Mouse (Mus musculus) frontal cortex, adult (tissue): ENCODE data around the gene Sptlc2.
"Not testable (repeated sequence)": the region's sequence is repeated elsewhere in the genome, so short reads cannot be mapped to it uniquely, and the experiment has no call there.

Source experiments
- ATAC-seq: cut with Nextera tagmentation; 2 replicates; pipeline ENCODE4 v1.9.2; 2017; ENCODE audit warnings: mild to moderate bottlenecking, moderate library complexity, mixed read lengths; ENCODE audit not compliant: low TSS enrichment

Gene Sptlc2

DNA sequence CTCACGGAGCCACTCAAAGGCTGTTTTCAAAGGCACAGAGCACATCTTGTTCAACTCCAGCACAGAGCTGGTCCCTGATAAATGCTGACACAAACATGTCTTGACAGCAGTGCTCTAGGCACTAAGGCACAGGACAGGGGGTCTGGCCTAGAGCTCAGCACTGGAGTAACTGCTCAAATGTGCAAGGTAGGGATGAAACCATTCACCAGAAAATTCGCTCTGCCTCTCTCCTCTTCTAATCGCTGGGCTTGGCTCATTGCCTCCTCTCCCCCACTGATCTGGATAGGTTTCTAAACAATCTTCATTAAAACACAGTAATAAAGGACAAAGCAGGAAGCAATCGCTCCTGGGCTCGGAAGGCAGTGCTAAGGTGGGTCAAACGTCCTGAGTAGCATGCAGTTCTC is 57.1 kb downstream of the Sptlc2 start:
- ATAC-seq = no peak

DNA sequence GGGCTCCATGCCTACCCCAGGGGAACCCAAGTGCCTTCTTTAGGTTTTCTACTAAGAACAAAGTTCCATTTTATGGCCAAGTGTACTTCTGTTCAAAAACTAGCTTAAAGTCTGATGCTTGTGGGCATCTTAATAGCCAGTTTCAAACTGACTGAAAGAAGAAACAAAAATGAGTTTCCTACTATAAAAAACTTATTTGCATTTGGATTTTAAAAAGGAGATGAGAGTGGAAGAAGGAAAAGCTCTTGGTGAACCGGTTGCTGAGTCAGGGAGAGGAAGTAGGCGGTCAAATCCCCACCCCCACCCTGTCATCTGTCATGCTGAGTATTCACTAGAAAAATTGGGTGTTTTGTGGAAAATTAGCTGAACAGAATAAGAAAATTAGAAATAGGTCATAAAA is 57.9 kb downstream of the Sptlc2 start:
- ATAC-seq = peak; percentile 5; the same call in 1 of the 2 replicates

DNA sequence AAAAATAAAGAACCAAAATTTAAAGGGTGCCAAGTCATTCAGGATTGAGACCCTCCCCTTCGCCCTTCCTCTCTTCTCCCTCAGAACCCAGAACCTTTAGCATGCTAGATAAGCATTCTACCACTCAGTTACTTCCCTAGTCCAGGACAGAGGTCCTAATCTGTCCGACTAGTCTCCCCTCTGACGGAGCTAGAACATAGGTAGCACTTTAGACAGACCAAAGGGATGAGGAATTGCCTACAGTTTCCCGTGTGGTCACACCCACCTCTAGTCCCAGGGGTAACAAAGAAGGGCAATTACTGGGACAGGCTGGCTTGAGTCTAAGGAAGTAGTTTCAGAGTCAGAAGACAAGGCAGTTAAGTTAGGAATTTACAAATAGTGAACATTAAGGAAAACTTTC is 60.1 kb downstream of the Sptlc2 start:
- ATAC-seq = no peak

DNA sequence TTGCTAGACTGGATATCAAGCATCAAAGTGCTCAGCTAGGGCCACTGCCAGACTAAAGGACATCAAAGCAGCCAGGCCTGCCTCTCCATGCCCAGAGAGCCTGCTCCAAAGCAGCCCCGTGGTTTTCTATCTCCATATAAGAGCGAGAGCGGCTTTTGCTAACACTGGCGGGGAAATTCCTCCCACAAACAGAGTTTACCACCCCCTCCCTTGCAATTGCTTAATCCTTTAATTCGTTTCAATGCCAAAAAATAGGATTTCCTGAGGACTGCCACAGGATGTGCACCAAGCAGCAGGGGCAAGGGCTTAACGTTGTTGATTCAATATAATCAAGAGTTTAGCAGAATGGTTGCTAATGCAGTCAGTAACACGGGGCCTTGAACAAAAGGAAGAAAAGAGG is 60.5 kb downstream of the Sptlc2 start:
- no peak for ATAC-seq

DNA sequence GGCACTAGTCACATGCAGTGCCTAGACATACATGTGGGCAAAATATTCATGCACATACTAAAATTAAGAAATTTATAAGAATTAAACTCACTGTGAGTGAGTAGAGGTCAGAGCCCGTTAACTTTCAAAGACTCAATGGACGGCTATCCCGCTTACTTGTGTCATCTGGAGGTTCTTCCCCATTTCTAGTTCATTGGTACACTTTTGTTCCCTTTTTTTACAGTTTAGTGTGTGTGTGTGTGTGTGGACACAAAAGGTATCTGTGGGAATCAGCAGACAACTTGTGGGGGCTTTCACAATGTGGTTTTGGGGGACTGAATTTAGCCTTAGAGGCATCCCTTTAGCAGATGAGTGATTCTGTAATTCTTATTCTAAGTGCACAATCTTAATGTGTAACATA is 62.7 kb downstream of the Sptlc2 start:
- ATAC-seq = no peak

DNA sequence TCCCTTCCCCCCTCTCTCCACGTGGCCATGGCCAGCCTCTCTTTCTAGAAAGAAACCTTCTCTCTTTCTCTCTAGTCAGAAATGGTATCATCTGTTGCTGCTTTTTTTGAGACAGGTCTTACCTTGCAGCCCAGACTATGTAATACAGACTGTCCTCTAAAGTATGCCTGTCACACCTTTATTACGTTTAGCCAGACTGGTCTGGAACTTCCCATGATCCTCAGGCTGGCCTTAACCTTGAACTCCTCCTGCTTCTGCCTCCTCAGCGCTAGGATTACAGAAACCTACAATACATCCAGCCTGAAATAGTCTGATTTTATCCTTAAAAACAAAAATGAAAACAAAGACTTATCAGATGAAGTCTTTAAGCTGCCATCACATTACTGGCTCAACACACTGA is 68.9 kb downstream of the Sptlc2 start:
- no peak for ATAC-seq

DNA sequence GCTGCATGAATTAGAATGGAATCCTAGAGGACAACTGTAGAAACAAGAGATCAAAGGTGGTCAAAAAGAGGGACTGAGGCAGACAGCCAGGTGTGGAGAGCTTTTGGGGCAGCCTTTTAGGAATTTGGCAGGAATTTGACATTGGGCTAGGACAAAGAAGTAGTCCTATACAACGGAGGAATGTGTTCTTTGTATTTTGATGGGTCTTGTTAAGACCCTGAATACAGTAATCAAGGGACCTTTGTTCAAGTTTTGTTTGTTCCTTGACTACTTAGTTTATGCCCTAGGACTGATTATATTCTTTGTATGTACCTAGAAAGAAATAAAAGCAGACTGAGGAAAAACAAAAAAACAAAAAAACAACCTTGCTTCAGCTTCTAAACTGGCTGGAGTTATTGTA is 70.2 kb downstream of the Sptlc2 start:
- no peak for ATAC-seq

DNA sequence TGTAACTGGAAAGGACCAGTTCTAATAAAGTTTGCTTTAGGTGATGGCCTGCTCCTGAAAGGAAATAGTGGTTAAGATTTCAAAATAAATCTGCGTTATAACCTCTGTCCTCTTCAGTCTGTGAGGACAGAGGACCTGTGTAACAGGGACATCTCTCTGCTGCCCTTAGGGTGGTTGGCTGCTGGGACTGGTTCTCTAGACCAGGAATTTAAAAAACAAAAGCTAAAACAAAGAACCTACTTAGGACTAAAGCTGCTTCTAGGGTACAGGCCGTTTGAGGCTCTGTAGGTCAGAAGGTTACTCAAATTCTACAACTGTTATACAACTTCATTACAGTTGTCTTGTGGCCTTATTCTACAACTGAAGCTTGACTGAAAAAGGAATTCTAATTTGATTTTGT is 75.1 kb downstream of the Sptlc2 start:
- ATAC-seq = no peak

DNA sequence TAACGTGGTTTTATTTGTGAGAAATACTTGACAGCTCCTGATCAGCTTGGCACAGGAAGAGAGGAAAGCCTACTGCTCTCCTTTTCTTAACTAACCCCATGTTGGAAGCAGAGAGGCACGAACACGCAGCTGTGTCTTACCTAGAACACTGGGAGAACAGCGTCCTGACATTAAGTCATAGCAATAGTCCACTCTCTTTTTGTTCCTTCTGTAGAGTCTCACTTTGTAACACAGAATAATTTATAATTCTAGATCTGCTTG is 81.6 kb downstream of the Sptlc2 start:
- ATAC-seq = not testable (repeated sequence)

DNA sequence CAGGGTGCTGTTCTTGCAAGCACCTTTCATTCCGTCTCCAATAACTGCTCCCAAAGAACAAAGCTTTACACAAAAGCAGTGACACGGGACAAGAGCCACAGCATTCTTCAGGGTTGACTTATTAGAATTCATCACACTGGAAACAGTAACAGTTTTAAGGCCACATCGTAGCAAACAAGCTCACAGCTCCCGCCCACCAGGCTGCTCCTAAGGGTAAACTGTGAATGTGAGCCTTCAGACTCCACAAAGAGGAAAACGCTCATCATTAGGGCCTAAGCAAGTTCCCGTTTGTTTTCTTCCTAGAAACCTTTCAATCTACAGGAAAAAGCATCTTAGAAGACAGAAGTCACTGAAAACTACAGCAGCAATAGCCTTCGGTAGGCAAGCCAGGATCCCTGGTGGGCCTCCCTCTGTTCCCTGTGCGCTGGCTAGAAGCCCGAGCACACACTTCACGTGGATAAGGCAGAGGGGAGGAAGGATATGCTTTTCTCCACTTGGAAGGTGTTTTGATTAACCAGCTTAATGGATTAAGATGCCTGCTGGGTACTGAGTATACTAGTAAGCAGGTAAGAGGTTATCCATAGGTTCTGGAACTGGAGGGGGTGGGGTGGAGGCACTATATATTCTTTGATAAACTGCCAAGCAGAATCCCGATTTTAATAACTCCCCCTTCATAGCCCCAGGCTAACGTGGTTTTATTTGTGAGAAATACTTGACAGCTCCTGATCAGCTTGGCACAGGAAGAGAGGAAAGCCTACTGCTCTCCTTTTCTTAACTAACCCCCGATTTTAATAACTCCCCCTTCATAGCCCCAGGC is 82.2 kb downstream of the Sptlc2 start:
- ATAC-seq = no peak

DNA sequence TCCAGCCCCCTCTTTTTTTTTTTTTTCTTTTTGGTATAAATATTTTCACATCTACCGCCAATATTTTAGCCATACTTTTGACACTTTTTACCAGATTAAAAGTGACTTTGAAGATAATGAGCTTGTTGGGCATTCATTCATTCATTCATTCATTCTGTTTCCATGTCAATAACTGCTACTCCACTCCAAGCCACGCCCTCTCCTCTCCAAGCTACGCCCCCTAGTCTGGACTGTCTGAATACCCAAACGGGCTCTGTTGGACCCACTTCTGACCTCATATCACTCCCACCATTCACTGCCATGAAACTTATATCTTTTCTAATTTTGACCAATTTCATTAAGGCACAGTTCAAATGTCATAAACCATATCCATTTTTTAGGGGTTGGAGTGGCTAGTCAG is 87.0 kb downstream of the Sptlc2 start:
- ATAC-seq = no peak

DNA sequence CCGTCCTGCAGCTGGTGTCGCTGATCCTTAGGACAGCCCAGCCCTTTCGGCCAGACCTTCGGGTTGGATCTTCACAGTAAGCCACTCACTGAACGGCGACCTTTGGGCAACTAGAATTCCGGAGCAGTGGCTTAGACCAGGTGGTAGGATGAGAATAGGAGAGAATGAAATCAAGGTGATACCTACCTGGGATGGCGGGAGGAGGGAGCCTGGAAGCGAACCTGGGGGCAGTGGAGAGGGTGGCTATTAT is 87.8 kb downstream of the Sptlc2 start:
- no peak for ATAC-seq

DNA sequence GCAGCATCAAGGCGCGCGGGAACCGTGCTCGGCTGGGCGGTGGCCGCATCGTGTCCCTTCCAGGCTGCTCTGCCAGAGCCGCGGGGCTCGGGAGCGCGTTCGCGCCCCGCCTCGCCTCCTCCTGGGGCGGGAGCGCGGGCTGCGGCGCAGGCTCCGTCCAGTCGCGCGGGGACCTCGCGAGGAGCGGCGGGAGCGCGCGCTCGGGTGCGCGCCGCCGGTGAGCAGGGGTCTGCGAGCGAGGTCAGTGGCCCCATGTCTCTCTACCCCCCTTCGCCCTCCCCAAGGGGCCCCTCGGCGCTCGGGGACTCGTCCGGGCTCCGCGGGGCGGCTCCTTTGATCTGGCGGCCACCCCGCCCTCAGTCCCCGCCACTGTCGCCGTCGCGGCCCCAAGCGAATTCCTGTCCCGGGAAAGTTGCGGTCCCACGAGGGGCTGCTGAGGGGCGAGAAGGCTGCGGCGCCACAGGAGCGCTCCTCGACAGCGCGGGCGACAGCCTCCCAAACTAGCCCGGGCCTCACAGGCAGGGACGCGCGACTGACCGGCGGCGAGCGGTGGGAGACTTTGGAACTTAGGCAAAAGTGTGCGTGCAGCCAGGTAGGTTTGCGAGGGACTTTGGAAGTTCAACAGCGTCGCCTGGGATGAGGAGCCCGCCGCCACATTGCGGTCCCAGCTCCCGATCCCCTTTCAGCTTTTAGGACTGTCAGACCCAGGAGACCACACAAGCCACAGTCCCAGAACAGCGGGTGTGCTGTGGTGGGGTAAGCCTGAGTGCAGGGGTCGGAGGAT is 88.3 kb downstream of the Sptlc2 start, which contains the start of gene Ism2:
Gene Ism2 (minus strand): TSS at position 49 of the 784 bp plus-strand sequence.
- ATAC-seq = peak; percentile 70; the same call in 1 of the 2 replicates

DNA sequence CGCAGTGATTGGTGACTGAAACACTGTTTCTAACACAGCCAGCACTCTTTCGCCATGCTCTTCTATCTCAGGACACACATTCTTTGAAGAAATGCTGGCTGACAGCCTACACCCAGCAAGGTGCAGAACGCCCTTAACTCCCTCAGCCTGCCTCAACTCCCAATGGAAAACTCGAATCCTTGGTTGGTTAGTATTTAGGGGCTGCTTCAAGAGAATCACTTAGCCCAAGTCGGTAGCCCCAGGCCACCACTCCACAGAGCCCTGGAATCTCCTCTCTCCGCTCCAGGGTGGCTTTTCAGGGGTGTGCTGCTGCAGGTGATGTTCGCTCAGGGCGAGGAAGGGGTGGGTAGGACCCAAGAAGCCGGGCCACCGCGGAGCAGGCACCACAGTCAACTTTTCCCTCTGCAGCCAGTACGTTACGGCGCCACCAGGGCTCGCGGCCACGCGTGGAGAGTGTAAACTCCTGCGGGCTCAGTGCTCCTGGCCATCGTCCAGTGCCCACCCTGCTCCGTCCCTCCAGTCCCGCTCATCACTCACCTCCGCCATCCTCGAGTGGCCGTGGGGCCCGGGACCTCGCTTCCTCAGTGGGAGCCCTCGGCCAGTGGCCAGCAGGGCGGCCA is 89.0 kb downstream of the Sptlc2 start:
- ATAC-seq = peak; percentile 27; the same call in 1 of the 2 replicates

DNA sequence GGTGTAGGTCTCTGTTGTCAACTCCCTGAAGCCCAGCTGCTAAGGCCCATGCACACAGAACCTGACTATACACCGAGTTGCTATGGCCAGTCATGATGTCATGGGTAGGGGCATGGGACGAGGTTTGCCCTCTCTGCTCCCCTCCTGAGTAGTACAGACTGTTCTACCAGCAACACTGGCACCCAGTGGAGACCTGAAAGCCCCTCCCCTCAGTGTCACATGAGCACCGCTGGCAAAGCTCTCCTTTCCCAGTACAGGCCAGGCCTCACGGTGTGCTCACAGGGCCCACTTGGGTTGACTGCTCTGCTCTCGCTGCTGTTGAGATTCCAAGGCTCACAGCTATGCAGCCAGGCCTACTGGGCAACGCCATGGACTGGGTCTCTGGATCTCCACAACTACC is 94.2 kb downstream of the Sptlc2 start:
- no peak for ATAC-seq

DNA sequence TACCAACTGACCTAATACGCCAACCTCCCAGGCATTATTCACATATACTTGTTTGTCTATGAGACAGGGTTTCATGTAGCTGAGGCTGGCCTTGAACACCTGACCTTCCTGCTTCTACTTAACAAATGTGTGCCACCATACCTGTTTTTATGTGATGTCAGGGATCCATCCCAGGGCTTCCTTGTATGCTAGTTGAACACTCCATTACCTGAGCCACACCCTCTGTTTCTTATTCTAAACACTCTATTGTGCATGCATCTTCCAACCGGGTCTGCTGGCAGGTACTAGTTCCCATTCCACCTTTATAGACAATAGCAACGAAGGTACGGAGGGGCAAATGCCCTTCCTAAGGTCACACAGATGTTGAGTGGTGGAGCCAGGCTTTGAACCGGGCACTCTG is 99.1 kb downstream of the Sptlc2 start:
- no peak for ATAC-seq

DNA sequence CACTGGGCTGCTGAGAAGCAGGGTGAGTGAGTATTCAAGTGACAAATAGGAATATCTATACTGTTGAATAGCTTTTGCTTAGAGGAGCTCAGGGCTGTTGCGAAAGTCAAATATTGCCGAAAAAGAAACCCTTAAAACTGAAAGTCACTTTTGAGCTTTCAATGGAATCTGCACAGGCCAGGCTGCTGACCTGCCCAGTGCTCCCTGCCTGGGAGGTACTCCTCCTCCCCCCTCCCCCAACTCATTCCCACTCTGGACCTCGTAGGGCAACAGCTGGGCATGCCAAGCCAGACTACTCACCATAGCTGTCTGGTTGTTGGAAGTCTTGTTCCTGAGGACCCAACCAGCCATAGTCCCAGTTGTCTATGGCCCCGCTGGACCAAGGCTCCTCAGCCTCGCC is 103.4 kb downstream of the Sptlc2 start:
- ATAC-seq = no peak

DNA sequence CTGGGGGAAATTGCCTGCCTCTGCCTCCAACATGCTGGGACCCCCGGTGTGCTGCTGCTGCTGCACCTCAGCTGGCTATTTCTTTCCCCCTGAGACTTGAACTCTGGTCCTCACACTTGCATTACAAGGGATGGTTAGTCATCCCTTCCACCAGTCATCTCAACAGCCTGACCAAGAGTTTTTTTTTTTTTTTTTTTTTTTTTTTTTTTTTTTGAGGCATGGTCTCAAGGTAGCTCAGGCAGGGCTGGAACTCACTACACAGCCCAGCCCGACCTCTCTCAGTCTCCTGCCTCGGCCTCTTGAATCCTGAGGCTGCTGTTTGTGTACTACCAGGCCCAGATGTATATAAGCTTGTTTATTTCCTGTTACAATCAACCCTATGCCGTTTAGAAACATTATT is 103.9 kb downstream of the Sptlc2 start:
- ATAC-seq = no peak

DNA sequence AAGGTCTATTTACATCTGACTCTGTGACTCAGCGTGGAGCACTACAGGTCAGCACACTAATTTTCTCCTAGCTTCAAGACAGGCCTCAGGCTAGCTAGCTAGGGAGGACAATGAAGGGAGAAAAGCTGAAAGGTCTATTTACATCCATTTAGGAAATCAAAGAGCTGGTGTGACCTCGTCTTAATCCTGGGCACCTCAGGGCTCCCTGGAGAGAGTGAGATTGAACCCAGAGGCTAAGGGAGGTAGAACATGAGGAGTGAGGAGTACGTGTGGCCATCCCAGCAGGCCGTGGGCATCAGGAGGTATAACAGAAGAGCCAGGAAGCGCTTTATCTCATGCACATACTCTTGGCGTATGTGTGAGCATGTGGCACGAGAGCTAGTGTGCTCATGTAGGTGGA is 104.4 kb downstream of the Sptlc2 start:
- no peak for ATAC-seq

DNA sequence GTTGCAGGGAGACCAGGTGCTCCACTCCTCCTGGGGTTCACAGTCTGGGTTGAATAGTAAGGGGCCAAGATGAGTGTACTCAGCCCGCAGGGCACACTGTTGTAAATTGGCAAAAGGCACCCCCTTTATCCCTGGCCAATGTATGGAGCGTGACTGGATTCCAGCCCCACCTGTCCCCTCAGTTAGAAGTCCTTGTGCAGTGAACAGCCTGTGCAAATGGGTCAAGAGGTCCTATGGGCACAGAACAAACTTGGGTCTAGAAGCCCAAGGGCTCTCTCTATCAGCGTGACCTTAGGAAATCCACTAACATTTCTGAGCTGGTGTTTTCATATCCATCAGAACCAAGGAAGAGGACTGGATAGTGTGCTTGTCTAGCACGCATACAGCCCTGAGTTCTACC is 105.4 kb downstream of the Sptlc2 start:
- ATAC-seq = no peak

DNA sequence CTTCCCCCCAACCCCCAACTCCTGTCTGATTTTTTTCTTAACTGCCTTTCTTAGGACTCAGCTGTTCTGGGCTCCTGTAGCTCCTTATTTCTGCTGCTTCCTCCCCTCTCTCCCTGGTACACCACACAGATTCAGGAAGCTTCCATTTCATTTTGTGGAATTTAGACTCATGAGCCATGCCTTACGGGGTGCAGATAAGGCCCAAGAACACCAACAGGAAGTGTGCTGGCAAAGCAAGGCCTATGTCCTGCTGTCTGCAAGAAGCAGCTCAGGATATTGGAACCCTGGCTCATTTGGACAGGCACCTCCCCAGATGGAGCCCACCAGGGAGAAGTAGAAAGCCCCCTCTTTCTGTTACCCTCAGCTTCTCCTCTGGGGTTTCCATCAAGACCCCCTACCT is 106.4 kb downstream of the Sptlc2 start:
- ATAC-seq = no peak

DNA sequence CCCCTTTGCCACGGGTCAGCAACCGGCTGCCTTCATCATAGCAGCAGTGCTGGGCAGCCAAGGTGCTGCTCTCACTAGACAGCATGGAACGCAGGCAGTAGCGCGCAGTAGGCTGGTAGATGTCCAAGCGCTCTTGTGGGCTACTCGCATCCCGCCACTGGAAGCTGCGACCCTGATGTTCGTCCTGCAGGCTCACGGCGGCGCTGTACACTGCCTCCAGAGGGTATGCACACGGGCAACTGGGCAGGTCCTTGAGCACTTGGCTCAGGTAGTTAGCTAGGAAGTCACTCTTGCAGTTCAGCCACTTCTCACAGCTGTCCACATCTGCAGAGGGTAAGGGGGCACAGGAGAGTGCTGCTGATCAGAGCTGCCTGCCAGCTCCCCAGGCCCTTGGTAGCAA is 108.3 kb downstream of the Sptlc2 start:
- no peak for ATAC-seq

DNA sequence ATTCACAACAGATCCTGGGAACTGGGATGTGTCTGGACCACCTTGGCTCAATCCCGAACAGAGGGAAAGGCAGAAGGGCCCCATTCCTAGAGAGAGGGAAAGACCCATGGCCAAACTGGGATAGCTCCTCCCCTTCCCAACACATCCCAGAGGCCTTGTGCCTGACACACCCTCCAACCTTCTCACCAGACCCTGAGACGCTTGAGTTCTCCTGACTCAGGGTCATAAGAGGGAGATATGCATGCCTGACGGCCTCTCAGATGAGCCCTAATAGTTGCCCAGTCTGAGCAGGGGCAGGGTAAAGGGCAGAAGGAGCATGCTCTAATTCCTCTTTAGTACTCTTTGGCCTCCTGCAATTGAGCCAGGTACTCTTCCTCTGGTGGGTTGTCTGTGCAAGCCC is 108.8 kb downstream of the Sptlc2 start:
- no peak for ATAC-seq
